ENCODE assay signal across 24 mouse cellular contexts in genomic region chr5:150177757-150178156, GRCm38 (mm10). TPM values are rescaled to one million over a fixed set of nuclear protein-coding genes. Genes with fewer than 3 reads are reported as not detected.
A peak's percentile ranks its signal among the peaks of the same experiment; 100 is the strongest.
DNase-seq lines count a peak whose midpoint lies in the region; ATAC-seq and TF ChIP-seq lines count a peak whose summit lies in the region.
"Had no signal": no experiment of that assay in that cellular context is flagged by ENCODE, and none has a peak within 500 bp of the region (broad histone marks: within the 10 kb centered on the region; RNA-seq: fewer than 3 reads in every experiment).

No protein-coding gene starts in this region.

- 57% methylated on average over 1 of the region's 1 CpGs for WGBS in liver, postnatal 0 days (ENCODE audit: insufficient replicate concordance)

- no peaks in the 10 kb centered on the region for H3K27me3 ChIP-seq in liver, postnatal 0 days (ENCODE audit: insufficient read depth, low read length)
- H3K27me3 ChIP-seq: embryonic facial prominence, embryonic 13.5 days; embryonic facial prominence, embryonic 15.5 days; forebrain, embryonic 12.5 days; Patski had no signal

- no peaks in the 10 kb centered on the region for H3K9me3 ChIP-seq in liver, postnatal 0 days (ENCODE audit: low read length)
- H3K9me3 ChIP-seq: embryonic facial prominence, embryonic 13.5 days; embryonic facial prominence, embryonic 15.5 days; forebrain, embryonic 12.5 days had no signal

- H3K36me3 ChIP-seq in liver, postnatal 0 days (replicated peaks; ENCODE audit: insufficient read depth, low read length), result no peaks in the 10 kb centered on the region
- H3K36me3 ChIP-seq: embryonic facial prominence, embryonic 13.5 days; embryonic facial prominence, embryonic 15.5 days; forebrain, embryonic 10.5 days; forebrain, embryonic 12.5 days had no signal

- no peak overlapping the region for H3K27ac ChIP-seq in liver, postnatal 0 days (ENCODE audit: low read depth)
- H3K27ac ChIP-seq: embryonic facial prominence, embryonic 13.5 days; embryonic facial prominence, embryonic 15.5 days; forebrain, embryonic 10.5 days; forebrain, embryonic 12.5 days had no signal

- DNase-seq in liver, postnatal 0 days, result no peak
- DNase-seq in liver, result no peak
- no peak for DNase-seq in kidney, adult 9 months
- DNase-seq in cerebellum, adult 18-20 months, result no peak
- no peak for DNase-seq in spleen, adult 18-20 months
- DNase-seq: adrenal gland, adult 8-10 months; adrenal gland, postnatal 14 days; adrenal gland, postnatal 36 days; cerebellum, adult 11-12 months; cerebellum, adult 8-10 months; cerebellum, adult 9-11 months; cerebellum, postnatal 14 days; cerebellum, postnatal 36 days; embryo, embryonic 11 days had no signal

- H3K4me2 ChIP-seq in liver, postnatal 0 days (ENCODE audit: low read depth, low read length), result no peak overlapping the region
- H3K4me2 ChIP-seq: embryonic facial prominence, embryonic 13.5 days; embryonic facial prominence, embryonic 15.5 days; forebrain, embryonic 12.5 days had no signal

- H3K4me3 ChIP-seq in liver, postnatal 0 days (ENCODE audit: low read depth, low read length), result no peak overlapping the region
- H3K4me3 ChIP-seq: embryonic facial prominence, embryonic 13.5 days; embryonic facial prominence, embryonic 15.5 days; forebrain, embryonic 10.5 days; forebrain, embryonic 12.5 days had no signal

- peak; percentile 56; the same call in 1 of the 2 replicates for TF ChIP-seq EP300 in liver, postnatal 0 days (IDR thresholded peaks at IDR 0.05; ENCODE audit: low read depth)

- peaks cover 18% of the 10 kb centered on the region for H3K4me1 ChIP-seq in liver, postnatal 0 days (ENCODE audit: insufficient read depth)
- H3K4me1 ChIP-seq: embryonic facial prominence, embryonic 13.5 days; embryonic facial prominence, embryonic 15.5 days; forebrain, embryonic 10.5 days; forebrain, embryonic 12.5 days had no signal

- peak; percentile 59; the same call in 1 of the 2 replicates for ATAC-seq in liver, postnatal 0 days
- 0 out of 2 replicates have a peak, but pooled peaks have one; percentile 53 for ATAC-seq in erythroblast, adult 5-6 weeks (replicated peaks; ENCODE audit: low FRiP score, poor library complexity, severe bottlenecking)
- ATAC-seq in megakaryocyte progenitor cell, adult 5-6 weeks (replicated peaks; ENCODE audit: poor library complexity), result peak; percentile 43
- ATAC-seq: activated CD4-positive, CD25-positive, alpha-beta regulatory T cell, adult 4 months; forebrain, embryonic 14.5 days; forebrain, embryonic 16.5 days; Patski had no signal

- no peak for TF ChIP-seq CTCF in liver, postnatal 0 days (IDR thresholded peaks at IDR 0.05; ENCODE audit: low read depth)

- no peak overlapping the region for H3K9ac ChIP-seq in liver, postnatal 0 days (replicated peaks)
- H3K9ac ChIP-seq: embryonic facial prominence, embryonic 13.5 days; embryonic facial prominence, embryonic 15.5 days; forebrain, embryonic 12.5 days had no signal

RNA-seq across cellular contexts. Expression of gene Fry, which starts 59.3 kb away (rescaled TPM):
- 2.0 and 3.2 TPM in 2 replicates for polyA plus RNA-seq in liver, postnatal 0 days (2015; fragmentation: Nextera tagmentation; extraction: Ambion mirVana)
- 16.1 and 30.1 TPM in 2 replicates for total RNA-seq in erythroblast, adult 5-6 weeks (2015; ENCODE audit: low replicate concordance)
- total RNA-seq in erythroblast, adult 5-6 weeks (2017; ENCODE audit: low replicate concordance), result 10.3 and 16.4 TPM in 2 replicates
- 17.8 and 22.1 TPM in 2 replicates for total RNA-seq in megakaryocyte progenitor cell, adult 5-6 weeks (2015)
- 19.2 and 21.1 TPM in 2 replicates for total RNA-seq in megakaryocyte progenitor cell, adult 5-6 weeks (2017)
